Mouse (Mus musculus) limb, embryonic 11.5 days (tissue): ENCODE data around the gene Hunk. TPM values are rescaled to one million over a fixed set of nuclear protein-coding genes. Genes with fewer than 3 reads are reported as not detected.

Experiments used
- ATAC-seq: fragments of 200-750 bp; cut with Nextera tagmentation; 2 replicates; pipeline ENCODE4 v1.8.0; 2017; ENCODE audit warnings: low read depth; ENCODE audit not compliant: insufficient number of reproducible peaks, low FRiP score, low TSS enrichment
- DNase-seq: peaks from one replicate; pipeline ENCODE4 v3.0.0-alpha.2; 2015; ENCODE audit warnings: low spot score
- H3K27ac ChIP-seq: fragments of 300-500 bp; sonication (generic); replicated peaks from 2 replicates; pipeline ENCODE4 v1.5.1; 2014; ENCODE audit warnings: low read depth, mild to moderate bottlenecking, low read length
- H3K27me3 ChIP-seq: fragments of 300-500 bp; sonication (generic); 2 replicates; pipeline ENCODE4 v1.6.1; 2014; ENCODE audit warnings: mild to moderate bottlenecking, low read length, mixed read lengths; ENCODE audit not compliant: control insufficient read depth, insufficient read depth
- H3K36me3 ChIP-seq: fragments of 300-500 bp; sonication (generic); 2 replicates; pipeline ENCODE4 v1.6.1; 2014; ENCODE audit warnings: mild to moderate bottlenecking, low read length, moderate library complexity, mixed read lengths; ENCODE audit not compliant: control insufficient read depth, insufficient read depth
- H3K4me1 ChIP-seq: fragments of 300-500 bp; sonication (generic); 2 replicates; pipeline ENCODE4 v1.6.1; 2014; ENCODE audit warnings: low read length, mixed read lengths; ENCODE audit not compliant: control insufficient read depth, insufficient read depth
- H3K4me2 ChIP-seq: fragments of 300-500 bp; sonication (generic); 2 replicates; pipeline ENCODE4 v1.6.1; 2014; ENCODE audit warnings: low read depth, mild to moderate bottlenecking, moderate library complexity; ENCODE audit not compliant: severe bottlenecking
- H3K4me3 ChIP-seq: fragments of 300-500 bp; sonication (generic); 2 replicates; pipeline ENCODE4 v1.5.1; 2014; ENCODE audit warnings: low read depth, low read length
- H3K9ac ChIP-seq: fragments of 300-500 bp; sonication (generic); 2 replicates; pipeline ENCODE4 v1.6.1; 2014; ENCODE audit warnings: mild to moderate bottlenecking, low read length
- H3K9me3 ChIP-seq: fragments of 300-500 bp; sonication (generic); 2 replicates; pipeline ENCODE4 v1.6.1; 2016; ENCODE audit warnings: low read length; ENCODE audit not compliant: control insufficient read depth
- WGBS: fragments of 180-500 bp; shearing (Covaris S2); extraction: QIAGEN DNeasy Blood & Tissue Kit; methylation state at CpG from one replicate; pipeline ENCODE4 v1.1.7; 2014; 5-methylcytosine and 5-hydroxymethylcytosine counted together
- polyA plus RNA-seq: library from polyadenylated mRNA; unstranded; fragments of >200 nt; fragmentation: Nextera tagmentation; extraction: Ambion mirVana; gene quantifications from 2 replicates; pipeline ENCODE4 v1.2.1, GENCODE M21; 2014

The Hunk gene
- polyA plus RNA-seq, 1 experiment from 2014 or later, result 19.0 TPM

GRCm38 (mm10) chr16:90416621-90417020 lies 30.8 kb downstream of the Hunk start:
- Histone ChIP-seq H3K4me3 (no peak overlapping the region), H3K4me2 (no peak overlapping the region), H3K9me3 (no peaks in the 10 kb centered on the region), H3K27me3 (no peaks in the 10 kb centered on the region), H3K27ac (no peak overlapping the region), H3K9ac (no peak overlapping the region), H3K4me1 (peaks cover 28% of the 10 kb centered on the region), H3K36me3 (peaks cover 2% of the 10 kb centered on the region; the same call in 1 of the 2 replicates)
- DNase-seq (no peak), ATAC-seq (no peak)

DNA sequence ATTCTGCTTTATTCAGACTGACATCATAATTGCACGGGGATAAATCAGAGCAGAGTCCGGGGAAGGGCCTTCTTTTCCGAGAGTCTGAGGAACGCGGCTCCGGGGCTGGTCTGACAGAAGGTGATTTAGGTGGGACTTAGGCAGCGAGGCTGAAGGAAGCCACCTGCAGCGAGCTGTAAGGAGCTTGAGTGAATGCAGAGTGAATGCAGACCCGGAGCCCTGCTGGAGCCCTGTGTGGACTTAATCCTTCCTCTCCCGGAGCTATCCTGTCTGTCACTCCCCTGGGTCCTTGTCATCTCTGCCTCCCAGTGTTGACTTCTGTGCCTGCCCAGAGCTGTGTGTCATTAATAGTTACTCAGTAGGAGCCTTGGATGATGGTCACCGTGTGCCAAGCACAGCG lies 32.8 kb downstream of the Hunk start:
- ATAC-seq, result peak; percentile 49; the same call in 1 of the 2 replicates

GRCm38 (mm10) chr16:90421145-90421544 lies 35.3 kb downstream of the Hunk start:
- Histone ChIP-seq H3K9me3 (no peaks in the 10 kb centered on the region), H3K4me3 (no peak overlapping the region), H3K27me3 (no peaks in the 10 kb centered on the region), H3K4me2 (0 out of 2 replicates have a peak overlapping the region, but pooled peaks have one; percentile 20), H3K9ac (no peak overlapping the region), H3K27ac (peak overlapping the region; percentile 64; the same call in 1 of the 2 replicates), H3K36me3 (no peaks in the 10 kb centered on the region), H3K4me1 (peaks cover 55% of the 10 kb centered on the region)
- no peak for ATAC-seq
- peak; percentile 39 for DNase-seq
- 6% methylated on average over 7 of the region's 7 CpGs for WGBS

More for the DNA sequence above, 32.8 kb downstream of the Hunk start:
- no peaks in the 10 kb centered on the region for H3K27me3 ChIP-seq
- H3K4me1 ChIP-seq, result peaks cover 47% of the 10 kb centered on the region
- no peaks in the 10 kb centered on the region for H3K9me3 ChIP-seq
- peak overlapping the region; percentile 2; the same call in 1 of the 2 replicates for H3K4me2 ChIP-seq
- peak; percentile 76 for DNase-seq
- no peak overlapping the region for H3K9ac ChIP-seq
- no peaks in the 10 kb centered on the region; the same call in 1 of the 2 replicates for H3K36me3 ChIP-seq
- WGBS, result 2% methylated on average over 12 of the region's 12 CpGs
- no peak overlapping the region for H3K27ac ChIP-seq
- H3K4me3 ChIP-seq, result no peak overlapping the region

DNA sequence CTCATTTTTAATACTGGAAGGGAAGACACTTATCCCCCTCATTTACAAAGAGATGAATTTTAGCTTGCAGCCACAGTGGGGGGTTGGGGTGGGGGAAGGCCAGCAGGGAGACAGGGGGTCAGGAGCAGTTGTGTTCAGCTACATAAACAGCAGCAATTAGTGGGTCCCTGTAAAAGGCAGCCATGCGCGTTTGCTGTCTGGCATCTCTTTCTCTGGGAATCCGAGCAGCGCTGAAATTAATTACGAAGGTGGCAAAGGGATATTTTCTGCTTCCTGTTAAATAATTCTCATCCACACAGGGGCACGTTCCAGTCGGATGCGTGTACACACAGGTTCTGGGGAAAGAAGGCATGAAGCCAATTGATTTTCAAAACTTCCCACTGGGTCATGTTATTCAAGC lies 35.7 kb downstream of the Hunk start:
- Histone ChIP-seq H3K36me3 (no peaks in the 10 kb centered on the region), H3K4me3 (no peak overlapping the region), H3K4me1 (peaks cover 55% of the 10 kb centered on the region), H3K27me3 (no peaks in the 10 kb centered on the region), H3K27ac (peak overlapping the region; percentile 64; the same call in 1 of the 2 replicates), H3K4me2 (0 out of 2 replicates have a peak overlapping the region, but pooled peaks have one; percentile 20), H3K9ac (no peak overlapping the region), H3K9me3 (no peaks in the 10 kb centered on the region)
- no peak for ATAC-seq
- WGBS, result 8% methylated on average over 8 of the region's 8 CpGs
- DNase-seq, result no peak

- Histone ChIP-seq H3K36me3 (no peaks in the 10 kb centered on the region; the same call in 1 of the 2 replicates), H3K4me1 (peaks cover 55% of the 10 kb centered on the region), H3K27me3 (no peaks in the 10 kb centered on the region), H3K9ac (no peak overlapping the region), H3K4me2 (no peak overlapping the region), H3K9me3 (no peaks in the 10 kb centered on the region), H3K27ac (peak overlapping the region; percentile 64), H3K4me3 (no peak overlapping the region)
- DNase-seq, result no peak
- ATAC-seq, result no peak
- 50% methylated on average over 11 of the region's 11 CpGs for WGBS
Observed at GRCm38 (mm10) chr16:90422108-90422529, 36.3 kb downstream of the Hunk start.

DNA sequence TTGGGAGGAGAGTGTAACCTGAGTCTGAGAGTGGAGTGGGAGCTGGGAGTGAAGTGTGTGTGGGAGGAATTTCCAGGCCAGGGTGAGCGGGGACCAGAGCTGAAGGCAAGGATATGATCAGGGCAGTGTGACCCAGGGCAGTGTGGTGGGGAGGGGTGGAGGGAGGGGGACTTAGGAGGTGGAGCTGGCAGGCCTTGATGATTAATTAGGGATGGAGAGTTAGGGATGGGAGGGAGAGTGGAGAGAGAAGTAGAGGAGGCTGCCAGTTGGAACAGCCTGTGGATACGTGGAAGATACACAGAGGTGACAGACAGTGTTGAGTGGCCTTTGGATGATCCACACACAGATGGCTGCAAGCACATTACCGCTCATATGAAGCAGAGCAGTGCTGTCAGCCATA lies 38.1 kb downstream of the Hunk start:
- Histone ChIP-seq H3K9ac (no peak overlapping the region), H3K27me3 (no peaks in the 10 kb centered on the region), H3K9me3 (no peaks in the 10 kb centered on the region), H3K4me3 (no peak overlapping the region), H3K4me1 (peaks cover 46% of the 10 kb centered on the region), H3K36me3 (no peaks in the 10 kb centered on the region; the same call in 1 of the 2 replicates), H3K4me2 (no peak overlapping the region), H3K27ac (no peak overlapping the region)
- no peak for DNase-seq
- 37% methylated on average over 3 of the region's 3 CpGs for WGBS
- ATAC-seq, result peak; percentile 49

DNA sequence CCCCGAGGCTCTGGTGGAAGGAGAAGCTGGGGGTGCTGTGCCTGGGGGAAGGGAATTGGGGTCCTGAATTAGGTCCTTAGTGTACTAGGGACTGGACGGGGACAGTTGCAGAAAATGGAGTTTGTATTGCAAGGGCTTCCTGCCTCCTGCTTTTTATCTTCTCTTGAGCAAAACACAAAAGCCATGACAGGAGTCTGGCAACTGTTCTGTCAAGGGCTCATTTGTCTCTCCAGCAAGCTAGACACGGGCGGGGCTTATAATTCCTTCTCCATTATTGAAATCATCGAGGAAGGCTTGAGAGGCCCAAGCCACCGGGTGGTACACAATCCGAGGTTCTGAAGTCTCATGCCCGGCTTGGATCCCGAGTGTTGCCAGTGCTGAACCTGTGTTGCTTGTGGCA lies 38.6 kb downstream of the Hunk start:
- no peak overlapping the region for H3K4me3 ChIP-seq

DNA sequence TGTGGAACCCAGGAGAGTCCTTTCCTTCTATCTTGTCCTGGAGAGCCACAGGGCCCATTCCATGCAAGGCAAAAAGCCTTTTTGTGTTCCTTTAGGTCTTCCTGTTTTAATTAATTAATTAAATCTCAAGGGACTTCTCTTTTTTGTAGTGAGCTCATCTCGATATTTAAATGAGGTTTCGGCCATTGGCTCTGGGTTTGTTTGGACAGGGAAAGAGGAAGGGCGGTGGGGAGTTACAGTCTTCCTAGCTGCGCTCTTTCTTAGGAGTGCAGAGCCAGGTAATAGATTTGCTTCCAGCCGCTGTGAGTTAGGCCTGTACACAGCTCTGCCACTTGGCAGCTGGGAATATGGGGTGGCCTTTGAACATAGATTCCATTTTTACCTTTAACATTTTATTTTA lies 40.4 kb downstream of the Hunk start:
- no peak overlapping the region for H3K27ac ChIP-seq
- H3K27me3 ChIP-seq, result no peaks in the 10 kb centered on the region
- H3K4me3 ChIP-seq, result no peak overlapping the region
- H3K9me3 ChIP-seq, result no peaks in the 10 kb centered on the region
- WGBS, result 94% methylated on average over 5 of the region's 5 CpGs
- ATAC-seq (no peak), DNase-seq (no peak)
- H3K36me3 ChIP-seq, result no peaks in the 10 kb centered on the region; the same call in 1 of the 2 replicates
- H3K4me2 ChIP-seq, result no peak overlapping the region
- H3K9ac ChIP-seq, result no peak overlapping the region
- H3K4me1 ChIP-seq, result peaks cover 34% of the 10 kb centered on the region

More for the DNA sequence above, 38.6 kb downstream of the Hunk start:
- Histone ChIP-seq H3K27ac (no peak overlapping the region), H3K27me3 (no peaks in the 10 kb centered on the region), H3K4me2 (no peak overlapping the region), H3K9ac (no peak overlapping the region), H3K4me1 (peaks cover 42% of the 10 kb centered on the region), H3K9me3 (no peaks in the 10 kb centered on the region), H3K36me3 (no peaks in the 10 kb centered on the region; the same call in 1 of the 2 replicates)
- ATAC-seq (no peak), DNase-seq (no peak)
- WGBS, result 66% methylated on average over 9 of the region's 9 CpGs
